Mouse (Mus musculus) brain, embryonic 14.5 days (tissue): ENCODE measurements around the gene Nr4a1.

Experiments
- CTCF ChIP-seq: fragments of 200-500 bp; IDR thresholded peaks from 2 replicates; pipeline ENCODE4 v1.5.1; 2012; ENCODE audit warnings: inconsistent platforms, mild to moderate bottlenecking, moderate library complexity, borderline replicate concordance; ENCODE audit not compliant: insufficient read depth, insufficient read length; ENCODE audit errors: extremely low read depth
- POLR2A ChIP-seq: fragments of 200-500 bp; IDR thresholded peaks from 2 replicates; pipeline ENCODE4 v1.6.1; 2012; ENCODE audit warnings: mild to moderate bottlenecking, inconsistent platforms, borderline replicate concordance; ENCODE audit not compliant: poor library complexity, insufficient read depth, insufficient read length, severe bottlenecking; ENCODE audit errors: extremely low read depth

DNA sequence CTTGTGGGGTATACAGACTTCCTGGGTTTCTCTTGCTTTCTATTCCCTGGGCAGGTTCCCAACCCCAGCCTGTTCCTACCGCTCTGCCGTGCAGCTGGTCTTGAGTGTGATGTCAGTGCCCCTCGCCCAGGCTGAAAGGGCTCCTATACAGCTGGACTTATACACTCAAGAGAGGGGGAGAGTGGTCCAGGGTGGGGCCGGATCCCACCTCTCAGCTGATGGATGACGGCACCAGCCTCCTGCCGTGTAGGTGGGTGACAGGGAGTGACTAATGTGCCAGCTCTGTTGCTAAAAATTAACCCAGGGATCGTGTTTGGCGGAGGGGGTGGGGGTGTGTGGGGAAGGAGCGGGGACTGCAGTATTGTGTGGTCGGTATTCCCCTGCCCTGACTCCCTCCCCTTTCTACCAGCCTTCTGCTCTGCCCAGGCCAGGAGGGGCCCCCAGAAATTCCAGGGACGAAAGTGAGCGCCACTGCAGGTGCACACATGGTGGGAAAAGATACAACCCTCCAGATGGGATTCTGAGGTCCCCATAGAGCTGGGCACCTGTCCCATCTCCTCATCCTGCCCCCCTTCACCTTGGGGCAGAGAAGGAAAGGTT lies 18.2 kb upstream of the Nr4a1 start:
- no peak for TF ChIP-seq CTCF
- TF ChIP-seq POLR2A, result no peak
